Mouse (Mus musculus): ENCODE data around the gene Lax1.

DNA sequence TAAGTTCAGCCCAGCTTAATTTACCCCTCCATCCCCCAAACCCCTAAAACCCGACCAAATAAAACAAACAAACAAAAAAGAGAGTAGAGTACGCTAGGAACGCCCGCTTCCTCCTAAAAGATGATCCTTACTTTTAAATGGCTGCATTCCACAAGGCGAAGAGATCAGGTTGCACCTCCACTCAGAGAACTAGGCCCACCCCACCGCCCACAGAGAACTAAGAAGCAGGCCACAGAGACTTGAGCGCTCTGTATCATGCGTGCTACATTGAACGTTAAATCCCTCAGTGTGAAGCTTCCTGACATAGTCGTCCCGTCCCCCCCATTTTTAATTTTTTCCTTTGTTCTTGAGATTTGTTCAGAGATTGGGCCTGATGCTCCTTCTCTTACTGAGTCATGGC lies 42.9 kb upstream of the Lax1 start:
- TF ChIP-seq POLR2A (IDR thresholded peaks at IDR 0.05; ENCODE audit: borderline replicate concordance, control insufficient read depth, low read depth, low read length) (no peak), CTCF (IDR thresholded peaks at IDR 0.05; ENCODE audit: control insufficient read depth, insufficient read depth, low read length) (no peak)

All from bone marrow, adult 2 months (tissue).